Mouse (Mus musculus) lung, embryonic 14.5 days (tissue): Measurements from ENCODE around the gene Gm5072. TPM values are rescaled to one million over a fixed set of nuclear protein-coding genes. Genes with fewer than 3 reads are reported as not detected.
"Not testable (repeated sequence)": the region's sequence is repeated elsewhere in the genome, so short reads cannot be mapped to it uniquely, and the experiment has no call there.

Experiments
- ATAC-seq: fragments of 200-750 bp; cut with Nextera tagmentation; 2 replicates; pipeline ENCODE4 v1.8.0; 2017; ENCODE audit warnings: mild to moderate bottlenecking, moderate TSS enrichment, moderate library complexity; ENCODE audit not compliant: insufficient read depth
- DNase-seq: peaks from one replicate; pipeline ENCODE4 v3.0.0-alpha.2; 2015
- H3K27ac ChIP-seq: fragments of 300-500 bp; sonication (generic); 2 replicates; pipeline ENCODE4 v1.5.1; 2014; ENCODE audit warnings: low read depth, mild to moderate bottlenecking, moderate library complexity
- H3K27me3 ChIP-seq: fragments of 300-500 bp; sonication (generic); 2 replicates; pipeline ENCODE4 v1.6.1; 2014; ENCODE audit warnings: low read length, control low read depth; ENCODE audit not compliant: insufficient read depth
- H3K36me3 ChIP-seq: fragments of 300-500 bp; sonication (generic); 2 replicates; pipeline ENCODE4 v1.6.1; 2014; ENCODE audit warnings: control low read depth; ENCODE audit not compliant: insufficient read depth
- H3K4me1 ChIP-seq: fragments of 300-500 bp; sonication (generic); 2 replicates; pipeline ENCODE4 v1.6.1; 2014; ENCODE audit warnings: antibody characterized with exemption, control low read depth; ENCODE audit not compliant: insufficient read depth
- H3K4me2 ChIP-seq: fragments of 300-500 bp; sonication (generic); 2 replicates; pipeline ENCODE4 v1.6.1; 2014; ENCODE audit warnings: mild to moderate bottlenecking
- H3K4me3 ChIP-seq: fragments of 300-500 bp; sonication (generic); 2 replicates; pipeline ENCODE4 v1.5.1; 2014; ENCODE audit warnings: low read depth, low read length
- H3K9ac ChIP-seq: fragments of 300-500 bp; sonication (generic); 2 replicates; pipeline ENCODE4 v1.6.1; 2014
- H3K9me3 ChIP-seq: fragments of 300-500 bp; sonication (generic); 2 replicates; pipeline ENCODE4 v1.6.1; 2016; ENCODE audit warnings: low read depth, low read length, control low read depth
- WGBS: fragments of 180-500 bp; shearing (Covaris S2); extraction: QIAGEN DNeasy Blood & Tissue Kit; methylation state at CpG from one replicate; pipeline ENCODE4 v1.1.7; 2014; 5-methylcytosine and 5-hydroxymethylcytosine counted together
- polyA plus RNA-seq: library from polyadenylated mRNA; unstranded; fragments of >200 nt; fragmentation: Nextera tagmentation; extraction: Ambion mirVana; gene quantifications from 2 replicates; pipeline ENCODE4 v1.2.1, GENCODE M21; 2014

Gm5072 gene
- not detected in 2 replicates for polyA plus RNA-seq

GRCm38 (mm10) chrX:91392200-91392599, at the start of gene Gm5072:
TSS of gene Gm5072 (plus strand) at chrX:91392500.
- H3K9me3 ChIP-seq, H3K27me3 ChIP-seq, H3K9ac ChIP-seq, H3K36me3 ChIP-seq, H3K4me1 ChIP-seq, DNase-seq, H3K4me2 ChIP-seq, ATAC-seq, H3K27ac ChIP-seq, H3K4me3 ChIP-seq: not testable (repeated sequence)
- WGBS = no CpG with 5 or more reads among the region's 5 CpGs

Other genes with a start within 250 kb of the Gm5072 start
- gene Mageb2, start 60.8 kb upstream of the Gm5072 start, polyA plus RNA-seq = not detected in 2 replicates
- not detected in 2 replicates for gene Gm8914, start 87.6 kb downstream of the Gm5072 start, polyA plus RNA-seq
- not detected in 2 replicates for gene 1700084M14Rik, start 183.4 kb downstream of the Gm5072 start, polyA plus RNA-seq
- gene Gm14781, start 239.7 kb downstream of the Gm5072 start, polyA plus RNA-seq = not detected in 2 replicates